Mouse (Mus musculus) gastrocnemius, postnatal 10 days (tissue): ENCODE data around the gene Serac1. TPM values are rescaled to one million over a fixed set of nuclear protein-coding genes. Genes with fewer than 3 reads are reported as not detected.
"Not testable (repeated sequence)": the region's sequence is repeated elsewhere in the genome, so short reads cannot be mapped to it uniquely, and the experiment has no call there.

ENCODE experiments used
- DNase-seq: peaks from one replicate; pipeline ENCODE4 v3.0.0; 2021; ENCODE audit warnings: mixed read lengths
- total RNA-seq, 2 experiments: library from RNA; stranded (reverse); gene quantifications; 2 replicates each; pipeline ENCODE4 v1.2.3; 2021

The Serac1 gene
- total RNA-seq, 2 experiments from 2014 or later: 7.9 to 8.2 TPM

- no peak for DNase-seq
Observed at GRCm38 (mm10) chr17:6066021-6066420, 13.5 kb downstream of the Serac1 start.

- no peak for DNase-seq
Observed at GRCm38 (mm10) chr17:6063532-6063931, 16.0 kb downstream of the Serac1 start.

GRCm38 (mm10) chr17:6062793-6063192, 16.7 kb downstream of the Serac1 start:
- no peak for DNase-seq

DNA sequence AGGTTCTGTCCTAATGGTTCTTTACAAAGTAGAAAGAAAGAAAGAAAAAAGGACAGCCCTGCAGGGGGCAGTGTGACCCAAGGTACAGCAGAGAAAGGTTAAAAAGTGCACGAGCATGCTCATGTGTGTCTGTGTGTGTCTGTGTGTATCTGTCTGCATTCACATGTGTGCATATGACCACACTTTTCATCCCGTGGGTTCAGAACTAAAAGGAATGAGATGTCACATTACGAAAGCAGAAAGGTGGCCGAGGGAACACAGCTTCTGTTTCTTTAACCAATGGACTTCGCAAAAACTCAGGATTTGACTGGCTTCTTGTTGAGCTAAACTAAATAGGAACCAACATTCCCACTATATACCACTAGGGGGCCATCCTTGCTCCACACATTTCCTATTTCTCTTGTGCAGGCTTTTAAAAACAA, 24.6 kb downstream of the Serac1 start:
- peak; percentile 58 for DNase-seq

GRCm38 (mm10) chr17:6052801-6053200, 26.7 kb downstream of the Serac1 start:
- no peak for DNase-seq

DNA sequence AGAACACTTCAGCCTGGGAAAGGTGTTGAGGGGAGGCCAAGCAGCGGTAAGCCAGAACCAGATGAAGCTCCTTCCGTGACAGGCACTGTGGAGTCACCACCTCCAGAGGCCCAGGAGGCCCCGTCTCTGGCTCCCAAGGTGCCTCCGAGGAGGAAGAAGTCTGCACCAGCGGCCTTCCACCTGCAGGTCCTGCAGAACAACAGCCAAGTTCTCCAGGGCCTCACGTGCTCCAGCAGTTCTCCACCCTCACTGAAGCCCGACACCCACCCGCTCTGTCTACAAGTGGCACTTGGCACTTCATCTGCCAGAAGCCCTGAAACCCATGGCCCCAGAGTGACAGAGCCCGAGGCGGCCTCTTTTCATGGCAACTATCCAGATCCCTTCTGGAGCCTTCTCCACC, 42.0 kb downstream of the Serac1 start:
- DNase-seq: no peak

DNA sequence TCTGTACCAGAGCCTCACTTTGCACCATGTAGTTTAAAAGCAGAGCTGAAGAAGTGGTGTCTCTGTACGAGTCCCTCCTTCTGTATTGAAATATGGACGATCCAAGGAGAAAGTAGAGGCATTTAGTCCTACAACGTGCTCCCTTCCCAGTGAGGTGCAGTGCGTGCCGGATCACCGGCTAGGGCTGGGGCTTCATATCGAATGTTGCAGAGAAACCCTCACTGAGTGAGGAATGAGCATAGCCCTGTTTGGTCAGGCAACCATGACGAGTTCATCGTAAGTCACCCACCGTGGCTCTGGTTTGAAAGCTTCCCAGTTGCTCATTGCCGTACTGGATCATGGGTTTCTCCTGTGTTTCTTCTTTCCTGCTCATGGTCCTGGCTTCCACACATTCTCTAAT, 42.7 kb downstream of the Serac1 start:
- no peak for DNase-seq

- DNase-seq: no peak
Observed at GRCm38 (mm10) chr17:6036458-6036857, 43.1 kb downstream of the Serac1 start.

- no peak for DNase-seq
Observed at GRCm38 (mm10) chr17:6035661-6036060, 43.9 kb downstream of the Serac1 start.

- no peak for DNase-seq
Observed at GRCm38 (mm10) chr17:6025831-6026230, 53.7 kb downstream of the Serac1 start.

GRCm38 (mm10) chr17:6021374-6021789, 58.2 kb downstream of the Serac1 start:
- not testable (repeated sequence) for DNase-seq

DNA sequence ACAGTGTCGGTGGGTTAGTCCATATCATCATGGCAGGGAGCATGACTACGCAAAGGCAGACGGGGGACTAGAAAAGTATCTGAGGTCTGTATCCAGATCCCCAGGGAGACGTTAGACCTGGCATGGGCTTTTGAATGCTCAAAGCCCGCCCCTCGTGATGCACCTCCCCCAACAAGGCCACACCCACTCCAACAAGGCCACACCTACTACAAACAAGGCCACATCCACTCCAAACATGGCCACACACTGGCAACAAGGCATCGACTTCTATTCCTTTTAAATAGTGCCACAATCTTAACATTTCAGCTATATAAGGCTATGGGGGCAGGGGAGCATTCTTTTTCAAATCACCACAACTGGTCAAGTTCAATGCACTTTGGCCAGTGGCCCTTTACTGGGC, 58.9 kb downstream of the Serac1 start:
- no peak for DNase-seq

DNA sequence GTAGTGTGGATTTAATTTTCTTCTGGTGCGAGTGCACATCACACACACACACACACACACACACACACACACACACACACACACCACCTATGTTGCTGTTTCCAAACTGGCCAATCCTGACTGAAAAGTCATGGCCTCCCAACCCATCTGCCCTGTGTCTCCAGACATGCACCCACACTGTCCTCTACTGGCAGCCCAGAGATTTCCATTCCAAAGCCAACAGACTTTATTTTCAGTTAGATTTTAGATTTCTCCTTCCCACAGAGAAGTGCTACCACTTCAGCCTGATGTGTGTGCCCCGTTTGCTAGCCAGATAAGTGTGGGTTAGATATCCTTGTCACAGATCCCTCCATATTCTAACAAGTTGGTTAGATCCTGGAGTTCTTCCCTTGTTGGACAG, 59.8 kb downstream of the Serac1 start:
- peak; percentile 39 for DNase-seq

DNA sequence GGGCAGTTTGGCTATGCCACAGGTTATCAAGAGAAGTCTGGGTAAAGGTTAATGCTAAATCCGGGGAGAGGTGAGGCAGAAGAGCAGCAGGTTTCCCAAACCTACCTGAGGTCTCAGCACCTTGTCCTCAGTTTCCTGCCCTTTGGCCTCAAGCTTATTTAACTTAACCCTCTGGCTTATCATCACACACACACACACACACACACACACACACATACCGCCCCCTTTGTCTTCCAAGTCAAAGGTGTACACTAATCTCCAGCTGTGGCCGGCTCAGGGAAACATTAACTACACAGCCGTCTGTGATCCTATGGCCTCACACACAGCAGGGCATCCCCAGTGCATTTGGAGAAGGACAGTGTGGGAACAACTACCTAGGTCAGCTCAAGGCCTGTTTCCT, 61.2 kb downstream of the Serac1 start:
- no peak for DNase-seq

DNA sequence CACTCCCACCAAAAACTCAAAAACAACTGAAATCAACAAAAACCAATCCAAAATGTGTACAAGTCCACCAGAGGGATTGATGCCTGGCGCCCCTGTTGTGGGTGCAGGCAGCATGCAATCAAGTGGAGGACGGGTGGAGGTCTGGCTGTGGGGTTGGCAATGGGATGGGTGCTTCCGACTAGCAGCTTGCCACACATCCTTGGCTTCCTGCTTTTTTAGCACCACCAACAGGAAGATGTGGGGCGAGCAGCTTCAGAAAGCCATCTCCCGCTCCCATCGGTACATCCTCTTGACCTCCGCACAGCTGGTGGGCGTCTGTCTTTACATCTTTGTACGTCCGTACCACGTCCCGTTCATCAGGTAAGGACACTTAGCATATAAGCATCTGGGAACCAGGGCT, 62.3 kb downstream of the Serac1 start:
- no peak for DNase-seq

DNA sequence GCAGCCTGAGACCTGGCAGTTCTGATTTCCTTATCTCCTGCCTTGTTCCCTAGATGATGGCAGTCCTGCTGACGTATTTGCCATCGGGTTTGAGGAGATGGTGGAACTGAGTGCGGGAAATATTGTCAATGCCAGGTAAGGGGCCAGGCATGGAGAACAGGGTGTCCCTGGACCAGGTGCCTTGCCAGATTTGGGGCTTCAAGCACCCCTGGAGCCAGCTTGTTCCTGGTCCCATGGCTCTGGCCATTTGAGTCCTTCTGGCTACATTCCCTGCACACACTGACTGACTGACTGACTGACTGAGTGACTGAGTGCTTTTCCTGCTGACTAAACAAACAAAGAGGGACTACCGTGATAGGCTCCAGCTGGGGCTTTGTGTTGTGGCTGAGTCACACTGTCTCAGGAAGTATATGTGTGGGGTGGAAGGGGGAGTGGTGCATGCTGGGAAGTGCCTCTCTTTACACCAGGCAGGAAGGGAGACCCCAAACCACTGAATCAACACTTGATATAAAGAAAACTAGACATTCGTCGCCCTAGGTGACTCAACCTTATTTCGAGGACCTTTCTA, 63.2 kb downstream of the Serac1 start:
- no peak for DNase-seq

- no peak for DNase-seq
Observed at GRCm38 (mm10) chr17:6014985-6015384, 64.6 kb downstream of the Serac1 start.

DNA sequence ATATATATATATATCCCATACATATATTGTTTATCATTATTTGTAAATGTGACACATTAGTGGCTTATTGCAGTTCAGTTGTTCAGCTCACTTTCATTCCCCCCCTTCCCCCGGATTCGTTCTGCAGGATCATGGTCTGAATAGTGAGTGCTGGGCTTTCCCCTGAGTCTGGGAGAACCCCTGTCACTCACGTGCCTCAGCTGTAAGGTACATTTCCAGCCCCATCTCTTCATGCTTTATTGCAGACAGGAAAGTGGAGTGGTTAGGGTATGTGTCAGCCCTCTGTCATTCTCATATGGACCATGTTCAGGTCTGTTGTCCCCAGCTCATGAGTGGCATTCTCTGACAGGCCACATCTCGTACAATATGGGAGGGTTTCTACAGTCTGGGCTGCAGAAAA, 66.5 kb downstream of the Serac1 start:
- DNase-seq: no peak

- DNase-seq: no peak
Observed at GRCm38 (mm10) chr17:6009606-6010005, 69.9 kb downstream of the Serac1 start.

GRCm38 (mm10) chr17:6008590-6008989, 71.0 kb downstream of the Serac1 start:
- no peak for DNase-seq

GRCm38 (mm10) chr17:6007902-6008301, 71.6 kb downstream of the Serac1 start:
- no peak for DNase-seq

- DNase-seq: no peak
Observed at GRCm38 (mm10) chr17:6007101-6007780, 72.3 kb downstream of the Serac1 start.

DNA sequence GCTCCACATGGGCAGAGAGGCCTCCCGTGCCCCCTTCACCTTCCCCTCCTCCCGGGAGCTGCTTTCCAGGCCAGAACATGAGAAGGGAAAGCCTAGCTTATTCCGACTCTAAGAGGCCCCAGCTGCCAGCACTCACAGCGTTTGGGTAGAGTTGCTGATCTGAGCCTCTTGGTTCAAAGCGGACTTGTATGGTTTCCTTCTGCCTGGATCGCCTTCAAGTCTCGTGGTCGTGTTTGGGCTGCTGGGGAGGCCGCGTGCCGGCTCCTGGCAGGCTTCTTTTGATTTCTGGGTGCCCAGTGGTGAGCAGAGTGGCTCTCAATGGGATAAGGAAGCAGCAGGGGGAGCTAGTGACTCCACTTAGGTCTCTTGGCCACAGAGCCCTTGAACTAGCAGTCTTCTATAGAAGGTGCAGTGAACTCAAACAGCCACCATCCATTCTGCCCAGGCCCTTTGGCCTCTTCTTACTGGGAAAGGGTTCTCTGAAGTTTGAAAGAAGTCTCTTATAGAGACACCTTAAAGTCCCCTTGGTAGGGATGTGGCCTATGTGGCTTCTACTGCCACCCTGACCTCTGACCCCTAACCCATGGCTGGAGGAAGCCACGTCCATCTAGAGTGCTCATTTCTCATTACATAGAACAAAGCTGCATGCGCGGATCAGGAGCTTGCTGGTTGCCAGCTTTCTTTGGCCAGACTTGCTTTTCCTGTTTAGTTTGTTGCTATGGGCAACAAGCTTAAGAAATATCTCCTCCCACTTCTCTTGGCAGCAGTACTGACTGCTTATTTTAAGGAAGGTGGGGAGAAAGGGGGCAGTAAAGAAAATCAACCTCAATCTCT, 73.7 kb downstream of the Serac1 start:
- no peak for DNase-seq
